In genomic region chr7:142413285-142413684, GRCm38 (mm10) we compare ENCODE assay signal across 25 mouse cellular contexts. TPM values are rescaled to one million over a fixed set of nuclear protein-coding genes. Genes with fewer than 3 reads are reported as not detected.
"Had no signal": no experiment of that assay in that cellular context is flagged by ENCODE, and none has a peak within 500 bp of the region (broad histone marks: within the 10 kb centered on the region; RNA-seq: fewer than 3 reads in every experiment).

No protein-coding gene starts in this region.

- H3K9ac ChIP-seq: intestine, embryonic 15.5 days; kidney, embryonic 15.5 days; limb, embryonic 12.5 days; limb, embryonic 15.5 days; lung, embryonic 14.5 days; neural tube, embryonic 12.5 days; neural tube, embryonic 15.5 days had no signal

- H3K27me3 ChIP-seq: intestine, embryonic 15.5 days; kidney, embryonic 15.5 days; limb, embryonic 12.5 days; limb, embryonic 15.5 days; neural tube, embryonic 12.5 days; neural tube, embryonic 15.5 days had no signal

- H3K36me3 ChIP-seq: intestine, embryonic 15.5 days; kidney, embryonic 15.5 days; limb, embryonic 12.5 days; limb, embryonic 15.5 days; neural tube, embryonic 12.5 days; neural tube, embryonic 15.5 days had no signal

- ATAC-seq: intestine, embryonic 15.5 days; lung, postnatal 0 days had no signal

- H3K27ac ChIP-seq: intestine, embryonic 15.5 days; kidney, embryonic 15.5 days; limb, embryonic 12.5 days; limb, embryonic 15.5 days; macrophage; neural tube, embryonic 12.5 days; neural tube, embryonic 15.5 days; stomach, postnatal 0 days had no signal

- H3K4me3 ChIP-seq: intestine, embryonic 15.5 days; kidney, embryonic 15.5 days; limb, embryonic 12.5 days; limb, embryonic 15.5 days; megakaryocyte, embryonic 14.5 days; neural tube, embryonic 12.5 days; neural tube, embryonic 15.5 days had no signal

- H3K4me1 ChIP-seq: intestine, embryonic 15.5 days; kidney, embryonic 15.5 days; limb, embryonic 12.5 days; limb, embryonic 15.5 days; neural tube, embryonic 12.5 days; neural tube, embryonic 15.5 days had no signal

- H3K9me3 ChIP-seq: intestine, embryonic 15.5 days; kidney, embryonic 15.5 days; limb, embryonic 12.5 days; limb, embryonic 15.5 days; neural tube, embryonic 12.5 days; neural tube, embryonic 15.5 days had no signal

- DNase-seq: kidney, adult 11 months; kidney, adult 8-10 months; kidney, postnatal 10 days; kidney, postnatal 4 days; left cerebral cortex, postnatal 4 days; lung, embryonic 14.5 days; midbrain, embryonic 14.5 days; right cerebral cortex, adult 18-20 months; right cerebral cortex, postnatal 14 days; right cerebral cortex, postnatal 4 days; thymus, adult 2 months; thymus, postnatal 25 days had no signal

- H3K4me2 ChIP-seq: intestine, embryonic 15.5 days; kidney, embryonic 15.5 days; limb, embryonic 12.5 days; limb, embryonic 15.5 days; lung, embryonic 14.5 days; midbrain, embryonic 11.5 days; neural tube, embryonic 12.5 days; neural tube, embryonic 15.5 days had no signal

RNA-seq across cellular contexts. Expression of gene Syt8, which starts 21.4 kb away (rescaled TPM):
- polyA plus RNA-seq: lung, embryonic 14.5 days; midbrain, embryonic 11.5 days; midbrain, embryonic 14.5 days; midbrain, postnatal 0 days had no signal

RNA-seq across cellular contexts. Expression of gene Tnni2, which starts 28.3 kb away (rescaled TPM):
- polyA plus RNA-seq: midbrain, embryonic 14.5 days had no signal

RNA-seq across cellular contexts. Expression of gene Gm49369, which starts 30.8 kb away (rescaled TPM):
- polyA plus RNA-seq: limb, embryonic 15.5 days; lung, embryonic 14.5 days; midbrain, postnatal 0 days; neural tube, embryonic 15.5 days; stomach, embryonic 14.5 days had no signal

RNA-seq across cellular contexts. Expression of gene Ifitm10, which starts 39.7 kb away (rescaled TPM):
- polyA plus RNA-seq: macrophage had no signal
